Mouse (Mus musculus) spleen, postnatal 14 days (tissue): ENCODE measurements around the gene Fam169b.
"Not testable (repeated sequence)": the region's sequence is repeated elsewhere in the genome, so short reads cannot be mapped to it uniquely, and the experiment has no call there.

Experiments
- DNase-seq, 2 experiments: peaks; one replicate each; pipeline ENCODE4 v3.0.0; 2021 to 2022; ENCODE audit warnings: low spot score in 2 of 2

Gene Fam169b

GRCm38 (mm10) chr7:68285851-68286298, 12.2 kb downstream of the Fam169b start:
- DNase-seq: no peak

- no peak for DNase-seq
These were observed 13.2 kb downstream of the Fam169b start for GRCm38 (mm10) chr7:68286526-68287481.

GRCm38 (mm10) chr7:68287582-68287981, 13.9 kb downstream of the Fam169b start:
- DNase-seq: no peak

- not testable (repeated sequence) for DNase-seq
These were observed 14.4 kb downstream of the Fam169b start for GRCm38 (mm10) chr7:68288000-68288399.

GRCm38 (mm10) chr7:68289081-68289480, 15.4 kb downstream of the Fam169b start:
- DNase-seq: no peak

GRCm38 (mm10) chr7:68291603-68292002, 18.0 kb downstream of the Fam169b start:
- DNase-seq: no peak

GRCm38 (mm10) chr7:68293997-68294789, 20.6 kb downstream of the Fam169b start:
- DNase-seq: no peak

GRCm38 (mm10) chr7:68296487-68296886, 22.8 kb downstream of the Fam169b start:
- no peak for DNase-seq

GRCm38 (mm10) chr7:68298381-68299076, 24.9 kb downstream of the Fam169b start:
- no peak for DNase-seq

GRCm38 (mm10) chr7:68301160-68301559, 27.5 kb downstream of the Fam169b start:
- DNase-seq: no peak

GRCm38 (mm10) chr7:68302586-68303433, 29.2 kb downstream of the Fam169b start:
- peak; percentile 16 to 56 for DNase-seq

GRCm38 (mm10) chr7:68303685-68304084, 30.0 kb downstream of the Fam169b start:
- DNase-seq: no peak

- no peak for DNase-seq
These were observed 32.3 kb downstream of the Fam169b start for GRCm38 (mm10) chr7:68305781-68306575.

- no peak for DNase-seq
These were observed 33.1 kb downstream of the Fam169b start for GRCm38 (mm10) chr7:68306756-68307155.

- DNase-seq: no peak
These were observed 37.8 kb downstream of the Fam169b start for GRCm38 (mm10) chr7:68311469-68311868.

GRCm38 (mm10) chr7:68312395-68312794, 38.8 kb downstream of the Fam169b start:
- no peak for DNase-seq

GRCm38 (mm10) chr7:68313038-68313782, 39.6 kb downstream of the Fam169b start:
- DNase-seq: no peak

- no peak for DNase-seq
These were observed 40.6 kb downstream of the Fam169b start for GRCm38 (mm10) chr7:68314286-68314685.

- no peak for DNase-seq
These were observed 41.4 kb downstream of the Fam169b start for GRCm38 (mm10) chr7:68315068-68315467.
